Mouse (Mus musculus): ENCODE data around the gene Nutm2.
"Not testable (repeated sequence)": the region's sequence is repeated elsewhere in the genome, so short reads cannot be mapped to it uniquely, and the experiment has no call there.

The Nutm2 gene

DNA sequence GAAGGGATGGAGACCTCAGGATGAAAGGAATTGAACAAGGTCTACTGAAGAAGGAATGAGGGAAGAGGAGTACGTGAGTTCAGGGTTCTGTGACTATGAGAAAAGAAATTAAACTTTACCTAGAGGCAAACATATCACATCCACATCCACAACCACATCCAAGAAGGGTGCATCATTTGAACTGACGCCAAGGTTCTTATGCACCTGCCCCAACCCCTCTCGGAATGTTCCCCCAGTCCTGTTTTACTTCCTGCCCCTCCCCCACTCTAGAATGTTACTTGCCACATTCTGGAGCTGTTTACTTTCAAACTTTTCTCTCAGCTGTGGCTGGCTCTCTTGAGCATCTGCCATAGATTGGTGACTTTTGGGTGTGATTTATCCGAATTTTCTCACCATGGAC is at the start of gene Nutm2:
Gene Nutm2 (plus strand): TSS at position 301 of the 400 bp plus-strand sequence.
- DNase-seq = no peak

DNA sequence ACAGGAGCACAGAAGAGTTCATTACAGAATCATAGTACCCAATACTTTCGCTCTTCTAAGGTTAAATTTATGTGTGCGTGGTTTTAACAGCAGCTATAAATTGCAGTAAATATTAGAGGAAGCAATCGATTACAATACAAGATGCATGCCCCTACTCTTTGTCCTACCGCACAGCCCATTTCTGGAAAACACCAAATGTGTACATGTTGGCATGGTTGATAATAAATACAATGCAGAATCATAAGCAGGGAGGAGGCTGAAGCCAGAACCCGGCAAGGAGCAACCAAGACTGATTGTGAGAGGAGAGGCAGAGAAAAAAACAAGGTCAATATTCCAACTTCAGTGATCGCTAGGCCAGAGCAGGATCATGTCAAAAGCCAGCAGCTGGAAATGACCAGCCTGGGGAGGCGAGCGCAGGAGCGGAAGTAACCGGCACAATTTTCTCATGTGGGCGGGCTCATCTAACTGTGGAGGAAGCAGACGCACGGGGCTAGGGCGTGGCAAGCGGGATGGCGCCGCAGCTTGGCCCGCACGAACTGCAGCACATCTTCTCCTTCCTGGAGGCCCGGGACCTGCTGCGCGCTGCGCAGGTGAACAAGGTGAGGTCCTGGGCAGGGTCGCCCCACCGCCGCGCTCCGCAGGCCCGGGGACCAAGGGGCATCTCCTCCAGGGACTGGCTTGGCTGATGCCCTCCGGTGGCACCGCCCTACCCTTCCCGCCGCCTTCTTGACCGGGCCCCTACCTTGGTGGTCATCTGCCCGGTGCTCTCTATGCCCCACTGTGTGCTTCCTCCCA is 49.5 kb upstream of the Nutm2 start, which contains the start of gene Fbxw17:
Gene Fbxw17 (plus strand): TSS at position 476 of the 795 bp plus-strand sequence.
- DNase-seq = peak; percentile 79 to 85

DNA sequence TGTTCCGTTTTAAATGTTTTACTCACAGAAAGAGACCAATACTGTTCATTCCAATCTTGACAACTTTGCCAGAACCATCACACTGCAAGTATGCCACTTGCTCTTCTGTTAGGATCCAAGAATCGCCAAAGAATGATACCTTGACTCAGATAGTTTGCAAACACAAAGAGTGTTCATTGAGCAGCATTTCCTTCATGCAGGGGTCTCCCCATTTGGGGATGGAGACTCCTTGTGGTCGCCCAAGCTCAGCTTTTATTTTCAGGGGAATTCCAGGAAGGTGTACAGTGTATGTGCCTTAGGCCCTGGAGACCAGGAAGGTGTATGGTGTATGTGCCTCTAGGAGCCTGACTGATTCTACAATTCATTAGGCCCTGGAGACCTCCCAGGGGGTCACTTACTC is 48.7 kb upstream of the Nutm2 start:
- peak in 1 of 2 experiments; percentile 4 for DNase-seq

- DNase-seq = no peak
Observed at GRCm38 (mm10) chr13:50423625-50424209, 43.4 kb upstream of the Nutm2 start.

- no peak for DNase-seq
Observed at GRCm38 (mm10) chr13:50424517-50424916, 42.6 kb upstream of the Nutm2 start.

- no peak for DNase-seq
Observed at GRCm38 (mm10) chr13:50426686-50427085, 40.4 kb upstream of the Nutm2 start.

GRCm38 (mm10) chr13:50443812-50444211 is 23.3 kb upstream of the Nutm2 start, which contains the start of gene Gm47429:
TSS of gene Gm47429 (minus strand) at chr13:50443912.
- no peak for DNase-seq

GRCm38 (mm10) chr13:50445261-50445660 is 21.8 kb upstream of the Nutm2 start:
- no peak for DNase-seq

DNA sequence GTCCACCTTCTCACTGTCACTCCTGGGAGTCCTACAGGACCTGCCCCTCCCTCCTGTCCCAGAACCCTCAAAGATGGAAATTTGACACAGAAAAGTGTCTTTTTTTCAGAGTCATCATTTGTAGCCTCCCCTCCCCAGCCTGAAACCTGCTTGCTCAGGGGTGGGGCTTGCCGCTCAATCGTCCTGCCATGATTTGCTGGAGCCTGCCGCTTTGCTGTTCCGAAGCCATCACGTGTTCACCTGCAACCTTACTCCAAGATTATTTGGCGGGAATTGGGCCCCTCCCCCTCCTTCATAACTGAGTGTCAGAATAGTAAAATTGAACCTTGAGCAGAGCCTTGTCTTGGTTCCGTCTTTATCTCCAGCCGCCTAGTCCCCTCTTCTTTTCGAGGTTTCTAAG is 14.8 kb upstream of the Nutm2 start:
- not testable (repeated sequence) for DNase-seq

DNA sequence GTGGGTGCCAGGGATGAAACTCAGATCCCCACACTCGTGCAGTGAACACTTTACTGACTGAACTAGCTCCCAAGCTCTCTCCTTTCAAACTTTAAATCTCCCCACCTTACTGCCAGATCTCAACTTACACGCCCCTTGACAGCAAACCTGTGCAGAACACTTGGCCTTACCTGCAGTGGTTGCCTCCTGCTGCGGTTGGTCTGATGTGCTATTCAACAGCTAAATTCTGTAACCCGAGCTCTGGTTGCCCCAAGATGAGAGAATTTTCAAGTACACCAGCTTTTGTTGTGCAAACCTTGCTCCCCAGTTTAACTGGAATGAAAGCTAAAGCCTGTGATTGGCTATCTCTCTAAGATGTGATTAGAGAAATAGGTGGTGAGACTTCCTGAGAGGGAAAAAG is 13.7 kb upstream of the Nutm2 start:
- DNase-seq = no peak

GRCm38 (mm10) chr13:50460433-50460832 is 6.7 kb upstream of the Nutm2 start:
- DNase-seq = not testable (repeated sequence)

DNA sequence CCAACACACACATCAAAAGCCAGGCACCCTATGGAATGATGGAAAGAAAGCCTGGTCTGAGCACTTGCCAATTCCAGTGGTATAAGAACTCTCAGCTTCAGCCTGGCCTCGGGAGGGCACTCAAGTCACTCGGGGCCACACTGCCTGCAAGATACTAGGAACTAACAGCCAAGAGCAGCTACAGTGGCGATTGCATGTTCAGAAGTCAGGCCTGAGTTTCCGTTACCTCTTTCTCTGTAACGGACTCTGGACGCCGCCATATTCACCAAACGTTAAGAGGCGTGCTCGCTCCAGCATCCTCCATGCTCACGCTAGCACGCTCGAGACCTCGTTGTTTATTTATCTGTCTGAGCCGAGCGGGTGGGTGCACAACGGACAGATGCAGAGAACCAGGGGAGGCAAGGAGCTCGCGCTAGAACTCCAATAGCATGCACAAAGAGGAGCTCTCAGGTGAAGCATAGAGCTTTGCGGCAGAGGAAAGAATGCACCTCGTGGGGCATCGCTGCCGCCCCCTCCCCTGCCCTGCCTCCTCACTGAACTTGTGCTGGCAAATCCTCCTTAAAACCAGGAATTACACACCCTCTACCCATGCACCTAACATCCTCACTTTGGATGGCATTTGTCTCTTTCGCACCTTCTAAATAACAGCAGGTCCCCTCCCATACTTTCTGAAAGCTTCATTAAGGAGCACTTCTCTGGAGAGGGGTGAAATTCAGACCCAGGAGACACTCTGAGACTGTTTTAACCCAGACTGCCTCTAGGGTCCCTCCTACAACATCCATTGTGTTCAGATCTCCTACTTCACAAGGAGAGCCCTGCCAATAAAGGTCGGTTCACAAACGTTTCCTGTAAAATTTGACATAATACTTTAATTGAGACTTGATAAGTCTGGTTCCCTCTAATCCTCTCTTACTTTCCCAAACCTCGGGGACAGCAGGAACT is 2.2 kb upstream of the Nutm2 start:
- DNase-seq = no peak

DNA sequence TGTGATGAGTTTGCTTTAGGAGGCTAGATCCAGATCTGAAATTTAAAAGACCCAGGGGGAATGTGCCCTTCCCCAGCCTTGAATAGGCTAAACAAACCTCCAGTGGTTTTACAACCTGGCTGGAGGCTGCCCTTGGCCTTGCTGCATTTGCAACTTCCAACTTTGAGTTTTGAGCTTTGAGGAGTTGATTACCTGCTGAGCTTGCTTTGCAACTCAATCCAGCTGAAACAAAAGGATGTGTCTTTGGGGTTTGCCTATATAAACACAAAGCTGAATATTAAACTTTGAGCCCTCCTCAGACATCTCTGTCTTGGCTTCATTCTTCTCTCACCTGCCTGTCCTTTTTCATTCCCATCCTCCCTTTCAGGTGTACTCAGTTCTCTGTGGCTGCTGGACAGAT is 21.4 kb downstream of the Nutm2 start:
- not testable (repeated sequence) for DNase-seq

GRCm38 (mm10) chr13:50510470-50511343 is 43.6 kb downstream of the Nutm2 start:
- DNase-seq = not testable (repeated sequence)
